Mouse (Mus musculus) CD4-positive helper T cell, adult 2 months (primary cell): ENCODE results near the gene Sh3bp4.

Experiments
- DNase-seq: peaks from one replicate; pipeline ENCODE4 v3.0.0-alpha.2; 2012; ENCODE audit warnings: low read depth, missing footprints, low spot score

Sh3bp4 gene

GRCm38 (mm10) chr1:89124076-89124475 lies 53.9 kb downstream of the Sh3bp4 start:
- DNase-seq: no peak

- DNase-seq: no peak
Observed at GRCm38 (mm10) chr1:89127163-89127562, 56.9 kb downstream of the Sh3bp4 start.

GRCm38 (mm10) chr1:89130429-89130828 lies 60.2 kb downstream of the Sh3bp4 start:
- DNase-seq: peak; percentile 38

- no peak for DNase-seq
Observed at GRCm38 (mm10) chr1:89131018-89131540, 60.9 kb downstream of the Sh3bp4 start.

- DNase-seq: no peak
Observed at GRCm38 (mm10) chr1:89131707-89132106, 61.5 kb downstream of the Sh3bp4 start.

GRCm38 (mm10) chr1:89133266-89133665 lies 63.1 kb downstream of the Sh3bp4 start:
- no peak for DNase-seq

- DNase-seq: no peak
Observed at GRCm38 (mm10) chr1:89133717-89134116, 63.5 kb downstream of the Sh3bp4 start.

- no peak for DNase-seq
Observed at GRCm38 (mm10) chr1:89136089-89136811, 66.0 kb downstream of the Sh3bp4 start.

GRCm38 (mm10) chr1:89137086-89137816 lies 67.0 kb downstream of the Sh3bp4 start:
- no peak for DNase-seq

- no peak for DNase-seq
Observed at GRCm38 (mm10) chr1:89138316-89138715, 68.1 kb downstream of the Sh3bp4 start.

GRCm38 (mm10) chr1:89140113-89140512 lies 69.9 kb downstream of the Sh3bp4 start:
- no peak for DNase-seq

- no peak for DNase-seq
Observed at GRCm38 (mm10) chr1:89151071-89151470, 80.9 kb downstream of the Sh3bp4 start.

- no peak for DNase-seq
Observed at GRCm38 (mm10) chr1:89152576-89152975, 82.4 kb downstream of the Sh3bp4 start.

GRCm38 (mm10) chr1:89153203-89153602 lies 83.0 kb downstream of the Sh3bp4 start:
- DNase-seq: no peak

- DNase-seq: no peak
Observed at GRCm38 (mm10) chr1:89163483-89163882, 93.3 kb downstream of the Sh3bp4 start.

- no peak for DNase-seq
Observed at GRCm38 (mm10) chr1:89164281-89164680, 94.1 kb downstream of the Sh3bp4 start.

- DNase-seq: no peak
Observed at GRCm38 (mm10) chr1:89164685-89165084, 94.5 kb downstream of the Sh3bp4 start.

- DNase-seq: no peak
Observed at GRCm38 (mm10) chr1:89166814-89167249, 96.6 kb downstream of the Sh3bp4 start.

GRCm38 (mm10) chr1:89171275-89171767 lies 101.1 kb downstream of the Sh3bp4 start:
- DNase-seq: no peak

GRCm38 (mm10) chr1:89174621-89175020 lies 104.4 kb downstream of the Sh3bp4 start:
- no peak for DNase-seq

GRCm38 (mm10) chr1:89175355-89175754 lies 105.1 kb downstream of the Sh3bp4 start:
- DNase-seq: no peak

GRCm38 (mm10) chr1:89183261-89183831 lies 113.1 kb downstream of the Sh3bp4 start:
- peak; percentile 42 for DNase-seq
